Comparison of ENCODE assay signal across 22 mouse cellular contexts in the genomic region with DNA sequence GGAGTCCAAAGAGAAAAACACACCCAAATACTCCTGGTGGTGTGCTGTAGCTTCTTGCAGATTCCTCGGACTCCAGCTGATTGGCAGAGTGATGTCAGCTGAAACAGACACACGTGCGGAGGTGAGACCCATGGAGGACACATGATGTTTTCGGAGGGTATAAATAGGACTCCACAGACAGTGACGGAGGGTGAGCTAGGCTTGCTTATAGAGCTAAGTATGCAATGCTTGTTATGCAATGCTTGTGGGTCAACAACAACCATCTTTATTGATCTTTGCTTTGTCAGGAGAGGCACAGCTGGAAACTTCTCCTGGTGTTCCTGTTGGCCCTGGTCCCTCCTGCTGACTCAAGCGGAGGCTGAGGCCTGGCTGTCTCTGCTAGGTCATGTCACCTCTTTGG. TPM values are rescaled to one million over a fixed set of nuclear protein-coding genes. Genes with fewer than 3 reads are reported as not detected.
"Had no signal": no experiment of that assay in that cellular context is flagged by ENCODE, and none has a peak within 500 bp of the region (broad histone marks: within the 10 kb centered on the region; RNA-seq: fewer than 3 reads in every experiment).

No protein-coding gene starts in this region.

- H3K4me3 ChIP-seq: lung, embryonic 15.5 days; megakaryocyte, embryonic 14.5 days; midbrain, embryonic 13.5 days; midbrain, embryonic 15.5 days; neural tube, embryonic 12.5 days; stomach, embryonic 15.5 days had no signal

- H3K36me3 ChIP-seq: lung, embryonic 15.5 days; midbrain, embryonic 13.5 days; midbrain, embryonic 15.5 days; neural tube, embryonic 12.5 days; stomach, embryonic 15.5 days had no signal

- H3K4me1 ChIP-seq: midbrain, embryonic 13.5 days; midbrain, embryonic 15.5 days; neural tube, embryonic 12.5 days; stomach, embryonic 15.5 days had no signal

- ATAC-seq: midbrain, embryonic 13.5 days; midbrain, embryonic 15.5 days had no signal

- H3K9ac ChIP-seq: lung, embryonic 15.5 days; midbrain, embryonic 13.5 days; midbrain, embryonic 15.5 days; neural tube, embryonic 12.5 days; stomach, embryonic 15.5 days had no signal

- H3K4me2 ChIP-seq: lung, embryonic 15.5 days; midbrain, embryonic 11.5 days; midbrain, embryonic 13.5 days; midbrain, embryonic 15.5 days; neural tube, embryonic 12.5 days; stomach, embryonic 15.5 days had no signal

- H3K9me3 ChIP-seq: lung, embryonic 15.5 days; midbrain, embryonic 13.5 days; midbrain, embryonic 15.5 days; neural tube, embryonic 12.5 days; stomach, embryonic 15.5 days had no signal

- H3K27me3 ChIP-seq: lung, embryonic 15.5 days; midbrain, embryonic 13.5 days; midbrain, embryonic 15.5 days; neural tube, embryonic 12.5 days; stomach, embryonic 15.5 days had no signal

- H3K27ac ChIP-seq: macrophage; midbrain, embryonic 13.5 days; midbrain, embryonic 15.5 days; neural tube, embryonic 12.5 days; stomach, embryonic 15.5 days; stomach, postnatal 0 days had no signal

- DNase-seq: lung, adult 2 months; lung, postnatal 14 days; lung, postnatal 36 days; right cerebral cortex, postnatal 14 days; thymus, adult 2 months; thymus, postnatal 25 days; thymus, postnatal 4 days had no signal

RNA-seq across cellular contexts. Expression of a gene that starts 8.1 kb away (rescaled TPM):
- total RNA-seq: megakaryocyte progenitor cell, adult 5-6 weeks; monocyte, adult 5-6 weeks; neutrophil, adult 5-6 weeks had no signal
- polyA plus RNA-seq: macrophage; spleen, adult 2 months had no signal

RNA-seq across cellular contexts. Expression of a gene that starts 42.1 kb away (rescaled TPM):
- total RNA-seq: megakaryocyte progenitor cell, adult 5-6 weeks; monocyte, adult 5-6 weeks; neutrophil, adult 5-6 weeks had no signal
- polyA plus RNA-seq: lung, embryonic 15.5 days; macrophage; midbrain, embryonic 11.5 days; neural tube, embryonic 12.5 days; spleen, adult 2 months; stomach, embryonic 15.5 days; thymus, adult 2 months; urinary bladder, adult 2 months had no signal

RNA-seq across cellular contexts. Expression of a gene that starts 42.3 kb away (rescaled TPM):
- total RNA-seq: megakaryocyte progenitor cell, adult 5-6 weeks; midbrain, postnatal 0 days; monocyte, adult 5-6 weeks; neutrophil, adult 5-6 weeks had no signal
- polyA plus RNA-seq: lung, embryonic 15.5 days; macrophage; midbrain, embryonic 11.5 days; midbrain, embryonic 13.5 days; midbrain, embryonic 15.5 days; neural tube, embryonic 12.5 days had no signal
